Mouse (Mus musculus) C2C12 (cell line): Measurements from ENCODE around the gene Phf21a. TPM values are rescaled to one million over a fixed set of nuclear protein-coding genes. Genes with fewer than 3 reads are reported as not detected.

Source experiments
- H3K27me3 ChIP-seq: one replicate; pipeline ENCODE4 v1.6.1; 2011; ENCODE audit not compliant: control insufficient read depth, insufficient read depth, insufficient read length
- H3K36me3 ChIP-seq: one replicate; pipeline ENCODE4 v1.6.1; 2011; ENCODE audit not compliant: control insufficient read depth, insufficient read depth
- H3K4me3 ChIP-seq: one replicate; pipeline ENCODE4 v1.5.1; 2011; ENCODE audit warnings: mild to moderate bottlenecking, control low read depth; ENCODE audit not compliant: poor library complexity, insufficient read depth, severe bottlenecking
- H3K79me2 ChIP-seq: one replicate; pipeline ENCODE4 v1.6.1; 2011; ENCODE audit not compliant: control insufficient read depth, insufficient read depth
- H3K79me3 ChIP-seq: one replicate; pipeline ENCODE4 v1.6.1; 2011; ENCODE audit warnings: low read depth, control low read depth
- H3ac ChIP-seq: one replicate; pipeline ENCODE3; 2011; ENCODE audit warnings: low read depth; ENCODE audit not compliant: control insufficient read depth, insufficient read length
- CEBPB ChIP-seq: IDR thresholded peaks from one replicate; pipeline ENCODE4 v1.6.1; 2011; ENCODE audit warnings: low read depth, mild to moderate bottlenecking, control low read depth, moderate library complexity
- CTCF ChIP-seq: IDR thresholded peaks from one replicate; pipeline ENCODE4 v1.5.1; 2011; ENCODE audit not compliant: control insufficient read depth, insufficient read depth, insufficient read length
- FOSL1 ChIP-seq: IDR thresholded peaks from one replicate; pipeline ENCODE4 v1.8.0; 2011; ENCODE audit warnings: mild to moderate bottlenecking, low read length; ENCODE audit not compliant: poor library complexity, insufficient read depth, severe bottlenecking
- MAX ChIP-seq: IDR thresholded peaks from one replicate; pipeline ENCODE4 v1.6.1; 2011; ENCODE audit warnings: mild to moderate bottlenecking, control low read depth
- MYOD1 ChIP-seq: IDR thresholded peaks from one replicate; pipeline ENCODE4 v1.6.1; 2011; ENCODE audit warnings: low read depth; ENCODE audit not compliant: control insufficient read depth, insufficient read length
- MYOG ChIP-seq: IDR thresholded peaks from one replicate; pipeline ENCODE4 v1.6.1; 2011; ENCODE audit not compliant: control insufficient read depth, insufficient read length; ENCODE audit errors: extremely low read depth
- USF1 ChIP-seq: IDR thresholded peaks from one replicate; pipeline ENCODE4 v1.6.1; 2011; ENCODE audit warnings: low read depth, mild to moderate bottlenecking, control low read depth, moderate library complexity
- polyA plus RNA-seq: library from polyadenylated mRNA; unstranded; fragments of >200 nt; fragmentation: generic; extraction: Trizol; gene quantifications from one replicate; pipeline ENCODE4 v1.2.1, GENCODE M21; 2012; ENCODE audit warnings: missing spikeins

Phf21a gene
- polyA plus RNA-seq, 1 experiment: 8.5 TPM

DNA sequence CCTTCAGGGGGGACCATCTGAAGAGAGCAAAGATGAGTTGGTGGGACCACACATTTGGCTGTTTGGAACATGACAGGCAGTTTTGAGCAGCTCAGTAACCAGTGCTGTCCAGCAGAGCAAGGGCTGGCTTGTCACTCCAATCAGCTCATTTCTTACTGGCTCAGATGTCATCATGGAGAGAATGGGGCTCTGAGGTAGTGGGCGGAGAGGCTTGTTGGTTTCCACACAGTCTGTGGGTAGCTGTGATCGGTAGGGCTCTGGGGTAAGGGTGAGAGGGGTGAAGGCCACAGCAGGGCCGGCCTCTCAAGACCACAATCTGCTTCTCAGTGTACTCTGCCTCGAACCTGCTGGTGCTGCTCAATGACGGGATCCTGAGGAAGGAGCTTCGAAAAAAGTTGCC, 283.4 kb downstream of the Phf21a start:
- peaks cover 20% of the 10 kb centered on the region for H3K36me3 ChIP-seq
- peak overlapping the region; percentile 54 for H3ac ChIP-seq
- H3K79me3 ChIP-seq: peaks cover 2% of the 10 kb centered on the region
- peak overlapping the region; percentile 99 for H3K4me3 ChIP-seq
- H3K27me3 ChIP-seq: no peaks in the 10 kb centered on the region
- no peak for TF ChIP-seq MAX
- TF ChIP-seq MYOG: no peak
- TF ChIP-seq MYOD1: no peak
- no peak for TF ChIP-seq CTCF
- TF ChIP-seq CEBPB: no peak
- TF ChIP-seq USF1: no peak
- no peak for TF ChIP-seq FOSL1
- peaks cover 20% of the 10 kb centered on the region for H3K79me2 ChIP-seq

DNA sequence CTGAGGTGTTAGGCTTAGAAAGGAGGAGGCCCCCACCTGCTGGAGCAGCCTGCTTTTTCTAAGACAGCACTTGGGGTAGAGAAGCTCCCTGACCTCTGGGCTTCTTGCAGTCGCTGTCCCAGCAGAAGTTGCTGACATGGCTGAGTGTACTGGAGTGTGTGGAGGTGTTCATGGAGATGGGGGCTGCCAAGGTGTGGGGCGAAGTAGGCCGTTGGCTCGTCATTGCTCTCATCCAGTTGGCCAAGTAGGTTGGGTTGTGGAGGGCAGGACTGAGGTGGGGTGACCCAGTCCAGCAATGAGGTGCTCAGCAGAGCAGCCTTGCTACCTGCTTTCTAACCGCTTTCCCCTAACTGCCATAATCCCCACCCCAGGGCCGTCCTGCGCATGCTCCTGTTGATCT, 284.4 kb downstream of the Phf21a start:
- peaks cover 20% of the 10 kb centered on the region for H3K79me2 ChIP-seq
- peaks cover 2% of the 10 kb centered on the region for H3K79me3 ChIP-seq
- H3K27me3 ChIP-seq: no peaks in the 10 kb centered on the region
- peaks cover 20% of the 10 kb centered on the region for H3K36me3 ChIP-seq
- H3ac ChIP-seq: no peak overlapping the region
- no peak overlapping the region for H3K4me3 ChIP-seq
- TF ChIP-seq MAX: no peak

DNA sequence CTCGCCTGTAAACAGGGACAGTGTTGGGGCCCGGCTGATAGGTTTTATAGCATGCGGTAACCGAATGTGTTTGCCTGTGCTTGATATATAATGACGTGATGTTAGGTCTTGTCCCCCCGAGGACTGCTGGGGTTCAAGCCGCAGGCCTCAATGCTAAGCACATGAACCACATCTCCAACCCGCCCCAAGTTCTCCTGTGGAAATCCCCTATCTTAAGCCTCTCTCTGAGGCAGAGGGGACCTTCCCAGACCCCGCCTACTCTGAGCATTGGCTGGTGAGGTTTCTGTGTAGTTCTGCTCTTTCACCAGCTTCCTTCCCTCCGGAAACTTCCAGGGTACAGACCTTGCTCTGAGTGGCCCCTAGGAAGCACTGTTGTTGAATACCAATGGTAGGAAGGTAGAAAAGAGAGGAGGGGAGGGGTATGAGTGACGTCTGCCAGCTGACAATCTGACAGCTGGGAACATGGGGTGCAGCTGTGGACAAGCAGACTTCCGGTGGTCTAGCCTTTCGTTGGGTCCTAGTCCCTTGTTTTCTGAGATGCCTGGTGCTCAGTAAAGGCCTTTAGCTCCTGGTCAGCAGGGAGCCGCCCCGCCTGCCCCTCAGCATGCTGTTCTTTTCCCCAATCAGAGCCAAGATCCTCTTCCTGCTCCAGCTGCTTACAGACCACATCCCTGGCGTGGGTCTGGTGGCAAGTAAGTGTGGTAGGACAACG, 287.0 kb downstream of the Phf21a start:
- Histone ChIP-seq H3K36me3 (peaks cover 26% of the 10 kb centered on the region), H3K79me2 (peaks cover 20% of the 10 kb centered on the region), H3K4me3 (no peak overlapping the region), H3ac (no peak overlapping the region), H3K27me3 (no peaks in the 10 kb centered on the region), H3K79me3 (peaks cover 2% of the 10 kb centered on the region)
- no peak for TF ChIP-seq MYOG
- TF ChIP-seq CEBPB: no peak
- no peak for TF ChIP-seq FOSL1
- no peak for TF ChIP-seq USF1
- TF ChIP-seq MYOD1: no peak
- no peak for TF ChIP-seq CTCF
- no peak for TF ChIP-seq MAX

DNA sequence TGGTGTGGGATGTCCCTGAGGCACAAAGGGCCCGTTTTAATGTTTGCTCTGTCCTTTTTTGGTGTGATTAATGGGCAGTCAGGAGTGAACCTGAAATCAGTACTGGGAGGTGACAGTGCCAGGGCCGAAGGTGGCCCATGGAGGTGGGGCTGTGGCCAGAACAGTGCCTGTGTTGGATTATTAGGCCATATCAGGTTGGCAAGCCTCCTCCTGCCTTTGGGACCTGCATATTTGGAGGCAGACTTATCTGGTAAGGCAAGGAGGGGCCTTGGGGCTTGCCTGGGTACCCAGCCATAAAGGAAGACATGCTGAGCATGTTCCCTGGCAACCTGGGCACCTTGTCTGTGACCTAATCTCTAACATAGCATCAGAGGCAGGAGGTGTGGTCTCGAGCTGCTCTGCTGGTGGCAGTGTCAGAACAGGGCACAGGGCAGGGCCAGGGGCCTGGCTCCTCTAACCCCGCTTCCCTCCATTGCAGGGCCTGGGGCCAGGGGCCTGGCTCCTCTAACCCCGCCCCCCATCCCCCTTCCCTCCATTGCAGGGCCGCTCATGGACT, 287.7 kb downstream of the Phf21a start:
- Histone ChIP-seq H3K36me3 (peaks cover 26% of the 10 kb centered on the region), H3K79me2 (peaks cover 17% of the 10 kb centered on the region), H3K79me3 (peaks cover 2% of the 10 kb centered on the region), H3K4me3 (no peak overlapping the region), H3ac (no peak overlapping the region), H3K27me3 (no peaks in the 10 kb centered on the region)
- TF ChIP-seq MAX (no peak), MYOD1 (no peak), FOSL1 (no peak), CEBPB (no peak), CTCF (no peak), MYOG (no peak), USF1 (no peak)

- H3K27me3 ChIP-seq: no peaks in the 10 kb centered on the region
- H3K79me2 ChIP-seq: peaks cover 11% of the 10 kb centered on the region
- peaks cover under 1% of the 10 kb centered on the region for H3K79me3 ChIP-seq
- H3K4me3 ChIP-seq: no peak overlapping the region
- TF ChIP-seq MAX: no peak
- TF ChIP-seq FOSL1: no peak
- TF ChIP-seq MYOD1: no peak
- no peak for TF ChIP-seq USF1
- TF ChIP-seq CTCF: no peak
- TF ChIP-seq CEBPB: no peak
- TF ChIP-seq MYOG: no peak
- no peak overlapping the region for H3ac ChIP-seq
- H3K36me3 ChIP-seq: peaks cover 26% of the 10 kb centered on the region
These were observed 288.2 kb downstream of the Phf21a start for GRCm38 (mm10) chr2:92381161-92381560.

GRCm38 (mm10) chr2:92381901-92382588, 289.1 kb downstream of the Phf21a start, which contains the start of gene 1700029I15Rik:
Gene 1700029I15Rik, plus strand, starts transcription at chr2:92382538.
- no peak for TF ChIP-seq MYOD1
- TF ChIP-seq MYOG: no peak
- no peak for TF ChIP-seq CTCF
- no peak for TF ChIP-seq USF1
- no peak for TF ChIP-seq FOSL1
- Histone ChIP-seq H3K79me3 (no peaks in the 10 kb centered on the region), H3K27me3 (no peaks in the 10 kb centered on the region), H3K36me3 (peaks cover 26% of the 10 kb centered on the region), H3K4me3 (no peak within 1 kb of the TSS), H3K79me2 (peaks cover 3% of the 10 kb centered on the region), H3ac (no peak within 1 kb of the TSS)
